21 mouse cellular contexts compared by ENCODE assay signal in the genomic region with DNA sequence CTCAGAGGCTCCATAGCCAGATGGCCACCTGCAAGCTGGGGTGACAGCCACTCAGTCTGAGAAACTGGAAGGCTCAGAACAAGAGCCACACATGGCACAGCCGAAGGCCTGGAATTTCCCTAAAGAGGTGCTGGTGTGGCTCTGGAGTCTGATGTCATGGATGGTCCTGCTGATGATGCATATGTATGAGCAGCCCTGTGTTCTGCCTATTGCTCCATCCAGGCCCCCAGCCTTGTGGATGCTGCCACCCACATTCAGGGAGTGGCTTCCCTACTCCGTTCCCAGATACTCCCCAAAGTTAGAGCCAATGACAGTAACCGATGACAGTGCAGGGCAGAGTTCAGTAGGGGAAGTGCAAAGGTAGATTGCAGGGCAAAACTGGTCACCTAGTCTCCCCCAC. TPM values are rescaled to one million over a fixed set of nuclear protein-coding genes. Genes with fewer than 3 reads are reported as not detected.
A peak's percentile ranks its signal among the peaks of the same experiment; 100 is the strongest.
DNase-seq lines count a peak whose midpoint lies in the region; ATAC-seq and TF ChIP-seq lines count a peak whose summit lies in the region.
"Had no signal": no experiment of that assay in that cellular context is flagged by ENCODE, and none has a peak within 500 bp of the region (broad histone marks: within the 10 kb centered on the region; RNA-seq: fewer than 3 reads in every experiment).

No protein-coding gene starts in this region.

- ATAC-seq in intestine, embryonic 16.5 days: peak; percentile 41
- ATAC-seq in intestine, postnatal 0 days: no peak
- peak; percentile 55 for ATAC-seq in forebrain, embryonic 15.5 days (replicated peaks)
- ATAC-seq in liver, embryonic 13.5 days (ENCODE audit: low read depth): peak; percentile 71
- no peak for ATAC-seq in activated CD4-positive, CD25-positive, alpha-beta regulatory T cell, adult 4 months
- ATAC-seq: midbrain, embryonic 15.5 days; Patski had no signal

- H3K9me3 ChIP-seq in intestine, embryonic 16.5 days (ENCODE audit: control insufficient read depth, low read length): no peaks in the 10 kb centered on the region
- no peaks in the 10 kb centered on the region for H3K9me3 ChIP-seq in intestine, postnatal 0 days (ENCODE audit: control insufficient read depth)
- no peaks in the 10 kb centered on the region for H3K9me3 ChIP-seq in forebrain, embryonic 15.5 days
- no peaks in the 10 kb centered on the region for H3K9me3 ChIP-seq in liver, embryonic 13.5 days (replicated peaks)
- H3K9me3 ChIP-seq: hindbrain, embryonic 12.5 days; limb, embryonic 13.5 days; midbrain, embryonic 15.5 days; neural tube, embryonic 15.5 days had no signal

- no peak for TF ChIP-seq CTCF in intestine, postnatal 0 days (IDR thresholded peaks at IDR 0.05; ENCODE audit: low read depth)

- no peak overlapping the region for H3K9ac ChIP-seq in intestine, embryonic 16.5 days (ENCODE audit: low read depth, low read length)
- no peak overlapping the region for H3K9ac ChIP-seq in intestine, postnatal 0 days (ENCODE audit: low read depth, low read length)
- no peak overlapping the region for H3K9ac ChIP-seq in forebrain, embryonic 15.5 days (replicated peaks)
- H3K9ac ChIP-seq in liver, embryonic 13.5 days: peak overlapping the region; percentile 9; the same call in 1 of the 2 replicates
- H3K9ac ChIP-seq: hindbrain, embryonic 12.5 days; limb, embryonic 13.5 days; midbrain, embryonic 15.5 days; neural tube, embryonic 15.5 days had no signal

- DNase-seq in liver, embryonic 13.5 days: no peak
- no peak for DNase-seq in gastrocnemius, postnatal 4 days (ENCODE audit: low spot score in 2 of 2)
- no peak for DNase-seq in cerebellum, adult 9-10 months
- DNase-seq: adrenal gland, postnatal 10 days; cerebellum, postnatal 14 days; embryo, embryonic 11 days; heart, postnatal 10 days; kidney, postnatal 4 days; lung, postnatal 14 days; right cerebral cortex, postnatal 25 days; thymus, adult 2 months had no signal

- H3K27ac ChIP-seq in intestine, embryonic 16.5 days (ENCODE audit: low read length): no peak overlapping the region
- no peak overlapping the region for H3K27ac ChIP-seq in intestine, postnatal 0 days (ENCODE audit: low read depth, low read length)
- no peak overlapping the region for H3K27ac ChIP-seq in forebrain, embryonic 15.5 days (replicated peaks)
- no peak overlapping the region for H3K27ac ChIP-seq in liver, embryonic 13.5 days
- H3K27ac ChIP-seq: hindbrain, embryonic 12.5 days; limb, embryonic 13.5 days; midbrain, embryonic 15.5 days; neural tube, embryonic 15.5 days had no signal

- H3K4me1 ChIP-seq in intestine, embryonic 16.5 days (ENCODE audit: control insufficient read depth, insufficient read depth, low read length): 0 out of 2 replicates have a peak, but pooled peaks cover 2% of the 10 kb centered on the region
- no peaks in the 10 kb centered on the region for H3K4me1 ChIP-seq in intestine, postnatal 0 days (replicated peaks; ENCODE audit: control insufficient read depth, insufficient read depth, low read length)
- no peaks in the 10 kb centered on the region for H3K4me1 ChIP-seq in forebrain, embryonic 15.5 days
- no peaks in the 10 kb centered on the region for H3K4me1 ChIP-seq in liver, embryonic 13.5 days (replicated peaks)
- H3K4me1 ChIP-seq: limb, embryonic 13.5 days; midbrain, embryonic 15.5 days had no signal

- no peaks in the 10 kb centered on the region for H3K27me3 ChIP-seq in intestine, embryonic 16.5 days (replicated peaks; ENCODE audit: control insufficient read depth, insufficient read depth, low read length)
- H3K27me3 ChIP-seq in intestine, postnatal 0 days (replicated peaks; ENCODE audit: control insufficient read depth, insufficient read depth, low read length): no peaks in the 10 kb centered on the region
- no peaks in the 10 kb centered on the region for H3K27me3 ChIP-seq in forebrain, embryonic 15.5 days
- H3K27me3 ChIP-seq in liver, embryonic 13.5 days: no peaks in the 10 kb centered on the region; the same call in none of the 2 replicates
- H3K27me3 ChIP-seq: hindbrain, embryonic 12.5 days; limb, embryonic 13.5 days; midbrain, embryonic 15.5 days; neural tube, embryonic 15.5 days; Patski had no signal

- H3K4me3 ChIP-seq in intestine, embryonic 16.5 days (ENCODE audit: low read length): no peak overlapping the region
- H3K4me3 ChIP-seq in intestine, postnatal 0 days (ENCODE audit: low read depth, low read length): no peak overlapping the region
- no peak overlapping the region for H3K4me3 ChIP-seq in forebrain, embryonic 15.5 days
- H3K4me3 ChIP-seq in liver, embryonic 13.5 days (replicated peaks): no peak overlapping the region
- H3K4me3 ChIP-seq: hindbrain, embryonic 12.5 days; limb, embryonic 13.5 days; midbrain, embryonic 15.5 days; neural tube, embryonic 15.5 days had no signal

- no peaks in the 10 kb centered on the region for H3K36me3 ChIP-seq in intestine, embryonic 16.5 days (ENCODE audit: control insufficient read depth, insufficient read depth, low read length)
- no peaks in the 10 kb centered on the region for H3K36me3 ChIP-seq in intestine, postnatal 0 days (ENCODE audit: control insufficient read depth, insufficient read depth)
- H3K36me3 ChIP-seq in forebrain, embryonic 15.5 days: no peaks in the 10 kb centered on the region
- H3K36me3 ChIP-seq in liver, embryonic 13.5 days: no peaks in the 10 kb centered on the region
- H3K36me3 ChIP-seq: hindbrain, embryonic 12.5 days; limb, embryonic 13.5 days; midbrain, embryonic 15.5 days; neural tube, embryonic 15.5 days had no signal

- WGBS in intestine, embryonic 16.5 days: 45% methylated on average over 3 of the region's 3 CpGs
- 41% methylated on average over 3 of the region's 3 CpGs for WGBS in intestine, postnatal 0 days
- 44% methylated on average over 3 of the region's 3 CpGs for WGBS in forebrain, embryonic 15.5 days
- 50% methylated on average over 3 of the region's 3 CpGs for WGBS in liver, embryonic 13.5 days (ENCODE audit: insufficient replicate concordance)

- H3K4me2 ChIP-seq in intestine, embryonic 16.5 days (ENCODE audit: low read depth, low read length): no peak overlapping the region
- no peak overlapping the region for H3K4me2 ChIP-seq in intestine, postnatal 0 days (replicated peaks; ENCODE audit: low read depth)
- H3K4me2 ChIP-seq in forebrain, embryonic 15.5 days (replicated peaks): no peak overlapping the region
- H3K4me2 ChIP-seq in liver, embryonic 13.5 days: no peak overlapping the region
- H3K4me2 ChIP-seq: heart, embryonic 11.5 days; hindbrain, embryonic 12.5 days; limb, embryonic 13.5 days; midbrain, embryonic 15.5 days; neural tube, embryonic 15.5 days had no signal

RNA-seq across cellular contexts. Expression of a gene that starts 26.4 kb away (rescaled TPM):
- polyA plus RNA-seq in intestine, embryonic 16.5 days (2015; fragmentation: Nextera tagmentation; extraction: Ambion mirVana): 6.4 and 7.1 TPM in 2 replicates
- polyA plus RNA-seq in intestine, postnatal 0 days (2015; fragmentation: Nextera tagmentation; extraction: Ambion mirVana): 8.8 and 10.0 TPM in 2 replicates
- polyA plus RNA-seq in forebrain, embryonic 15.5 days (2015; fragmentation: Nextera tagmentation; extraction: Ambion mirVana): 2.3 and 2.5 TPM in 2 replicates
- polyA plus RNA-seq in liver, embryonic 13.5 days (2015; fragmentation: Nextera tagmentation; extraction: Ambion mirVana): 32.2 and 34.8 TPM in 2 replicates
- total RNA-seq in gastrocnemius, postnatal 4 days (2021): 10 to 100 TPM; 21.6 to 25.0 TPM
- polyA plus RNA-seq in activated CD4-positive, CD25-positive, alpha-beta regulatory T cell, adult 4 months (2017; shearing (Covaris generic)): 1 to 10 TPM; 5.3 to 5.8 TPM

Comparison
In these comparisons a context has a peak if more than half of its experiments do, and no peak if none do; other contexts are left out.
1. ATAC-seq: peak in intestine, embryonic 16.5 days (single experiment), forebrain, embryonic 15.5 days (single experiment) and liver, embryonic 13.5 days (single experiment); none in intestine, postnatal 0 days (single experiment) and activated CD4-positive, CD25-positive, alpha-beta regulatory T cell, adult 4 months (single experiment).